Mouse (Mus musculus) yolk sac, embryonic 10.5 days (tissue): Measurements from ENCODE around the gene Tatdn2.
"Not testable (repeated sequence)": the region's sequence is repeated elsewhere in the genome, so short reads cannot be mapped to it uniquely, and the experiment has no call there.

Source experiments
- DNase-seq: peaks from one replicate; pipeline ENCODE4 v3.0.0-alpha.2; 2017; ENCODE audit warnings: low spot score

The Tatdn2 gene

DNA sequence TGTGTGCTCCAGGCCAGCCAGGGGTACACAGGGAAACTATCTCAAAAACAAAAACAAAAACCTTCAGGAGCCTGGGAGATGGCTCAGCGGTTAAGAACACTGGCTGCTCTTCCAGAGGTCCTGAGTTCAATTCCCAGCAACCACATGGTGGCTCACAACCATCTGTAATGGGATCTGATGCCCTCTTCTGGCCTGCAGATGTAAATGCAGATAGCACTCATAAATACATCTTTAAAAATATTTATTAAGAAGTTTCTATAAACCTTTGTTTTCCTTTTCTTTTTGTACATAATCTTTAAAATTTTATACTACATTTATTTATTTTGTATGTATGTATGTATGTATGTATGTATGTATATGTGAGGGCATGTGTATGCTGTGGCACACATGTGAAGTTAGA, 24.8 kb upstream of the Tatdn2 start:
- not testable (repeated sequence) for DNase-seq

DNA sequence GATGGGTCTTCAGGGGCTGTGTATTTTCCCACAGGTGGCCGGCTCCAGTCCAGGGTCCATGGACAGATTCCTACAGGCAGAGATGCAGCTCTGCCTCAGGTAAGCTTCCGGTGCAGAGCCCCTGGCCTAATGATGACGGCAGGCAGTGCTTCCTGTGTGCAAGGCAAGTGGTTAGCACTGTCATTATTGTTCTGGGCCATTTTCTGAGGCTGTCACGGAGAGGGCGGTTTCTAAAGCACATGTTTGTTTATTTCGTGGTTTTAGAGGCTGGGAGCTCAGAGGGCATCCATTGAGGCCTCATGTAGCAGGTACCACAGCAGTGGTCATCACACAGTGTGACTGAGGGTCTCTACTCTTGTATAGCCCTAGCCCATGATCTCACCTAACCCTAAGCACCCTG, 23.9 kb upstream of the Tatdn2 start:
- no peak for DNase-seq

- DNase-seq: no peak
Observed at GRCm38 (mm10) chr6:113675234-113675633, 21.6 kb upstream of the Tatdn2 start.

GRCm38 (mm10) chr6:113675991-113676390, 20.9 kb upstream of the Tatdn2 start:
- no peak for DNase-seq

DNA sequence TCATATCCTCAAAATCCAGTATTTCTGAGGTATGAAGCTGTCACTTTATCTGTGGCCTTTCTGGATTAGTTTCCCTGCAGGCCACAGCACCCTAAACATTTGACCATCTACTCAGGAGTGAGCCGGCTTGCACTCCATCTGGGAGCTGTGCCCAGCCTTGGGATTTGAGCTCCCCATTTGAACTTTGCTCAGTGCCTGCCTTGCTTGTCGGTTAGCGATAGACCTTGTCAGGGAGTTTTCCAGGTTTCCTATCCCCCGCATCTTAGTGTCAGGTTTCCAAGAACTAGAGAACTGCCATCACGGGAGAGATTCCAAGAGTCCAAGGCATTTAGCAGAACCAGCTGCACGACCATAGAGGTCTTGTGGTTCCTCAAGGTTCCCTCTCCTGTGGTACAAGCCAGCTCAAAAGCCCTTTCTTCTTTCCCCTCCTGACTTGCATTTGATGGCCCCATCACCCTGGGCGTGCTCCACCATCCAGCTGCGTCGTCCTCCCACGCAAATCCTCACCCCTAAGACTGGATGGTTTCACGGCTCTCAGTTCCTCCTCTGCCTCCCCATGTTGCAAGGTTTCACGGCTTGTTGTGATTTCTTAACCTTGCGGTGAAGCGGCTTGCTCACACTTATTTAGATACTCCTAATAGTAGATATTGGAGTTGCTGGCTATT, 19.6 kb upstream of the Tatdn2 start:
- peak; percentile 57 for DNase-seq

- DNase-seq: no peak
Observed at GRCm38 (mm10) chr6:113678246-113679012, 18.4 kb upstream of the Tatdn2 start.

GRCm38 (mm10) chr6:113679993-113680566, 16.8 kb upstream of the Tatdn2 start:
- DNase-seq: peak; percentile 48

- DNase-seq: peak; percentile 77
Observed at GRCm38 (mm10) chr6:113681271-113681670, 15.6 kb upstream of the Tatdn2 start.

- DNase-seq: no peak
Observed at GRCm38 (mm10) chr6:113683081-113683825, 13.6 kb upstream of the Tatdn2 start.

GRCm38 (mm10) chr6:113686551-113687125, 10.2 kb upstream of the Tatdn2 start:
- DNase-seq: no peak

DNA sequence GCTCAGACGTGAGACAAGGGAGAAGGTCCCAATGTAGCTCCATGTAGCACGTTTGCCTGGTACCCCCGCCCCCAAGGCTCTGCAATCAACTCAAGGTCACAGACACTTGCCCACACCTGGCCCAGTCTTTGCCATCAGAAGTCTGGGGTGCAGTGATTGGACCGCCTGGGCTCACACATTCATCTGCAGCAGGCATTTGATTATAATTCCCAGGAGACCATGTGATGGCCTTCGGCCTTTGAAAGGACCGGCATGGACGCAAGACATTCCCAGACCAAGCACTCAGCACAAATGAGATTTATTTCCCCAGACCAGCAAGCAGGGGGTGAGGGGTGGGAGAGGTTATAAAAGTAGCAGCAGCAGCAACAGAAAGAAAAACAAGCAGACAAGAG, 6.8 kb upstream of the Tatdn2 start:
- peak; percentile 92 for DNase-seq

- peak; percentile 98 for DNase-seq
Observed at GRCm38 (mm10) chr6:113690400-113691083, 6.3 kb upstream of the Tatdn2 start.

DNA sequence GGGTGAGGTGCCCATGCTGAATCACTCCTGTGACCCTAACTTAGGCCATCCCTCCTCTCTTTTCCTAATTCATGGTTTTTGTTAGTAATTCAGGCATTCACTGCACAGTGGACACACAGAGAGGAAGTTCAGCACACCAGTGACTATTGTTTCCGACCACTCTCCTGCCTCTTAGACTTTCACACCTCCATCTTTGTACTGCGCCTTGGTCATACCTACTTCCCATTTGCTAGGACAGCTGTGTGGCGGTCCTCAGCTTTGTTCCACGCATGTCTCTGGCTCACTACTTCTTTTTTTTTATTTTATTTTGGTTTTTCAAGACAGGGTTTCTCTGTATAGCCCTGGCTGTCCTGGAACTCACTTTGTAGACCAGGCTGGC, 5.8 kb upstream of the Tatdn2 start:
- DNase-seq: peak; percentile 49

GRCm38 (mm10) chr6:113692661-113693133, 4.2 kb upstream of the Tatdn2 start:
- no peak for DNase-seq

GRCm38 (mm10) chr6:113693377-113693776, 3.5 kb upstream of the Tatdn2 start:
- DNase-seq: no peak

- DNase-seq: no peak
Observed at GRCm38 (mm10) chr6:113695203-113695602, 1.6 kb upstream of the Tatdn2 start.

- peak; percentile 40 for DNase-seq
Observed at GRCm38 (mm10) chr6:113695766-113696355, 989 bp upstream of the Tatdn2 start.

DNA sequence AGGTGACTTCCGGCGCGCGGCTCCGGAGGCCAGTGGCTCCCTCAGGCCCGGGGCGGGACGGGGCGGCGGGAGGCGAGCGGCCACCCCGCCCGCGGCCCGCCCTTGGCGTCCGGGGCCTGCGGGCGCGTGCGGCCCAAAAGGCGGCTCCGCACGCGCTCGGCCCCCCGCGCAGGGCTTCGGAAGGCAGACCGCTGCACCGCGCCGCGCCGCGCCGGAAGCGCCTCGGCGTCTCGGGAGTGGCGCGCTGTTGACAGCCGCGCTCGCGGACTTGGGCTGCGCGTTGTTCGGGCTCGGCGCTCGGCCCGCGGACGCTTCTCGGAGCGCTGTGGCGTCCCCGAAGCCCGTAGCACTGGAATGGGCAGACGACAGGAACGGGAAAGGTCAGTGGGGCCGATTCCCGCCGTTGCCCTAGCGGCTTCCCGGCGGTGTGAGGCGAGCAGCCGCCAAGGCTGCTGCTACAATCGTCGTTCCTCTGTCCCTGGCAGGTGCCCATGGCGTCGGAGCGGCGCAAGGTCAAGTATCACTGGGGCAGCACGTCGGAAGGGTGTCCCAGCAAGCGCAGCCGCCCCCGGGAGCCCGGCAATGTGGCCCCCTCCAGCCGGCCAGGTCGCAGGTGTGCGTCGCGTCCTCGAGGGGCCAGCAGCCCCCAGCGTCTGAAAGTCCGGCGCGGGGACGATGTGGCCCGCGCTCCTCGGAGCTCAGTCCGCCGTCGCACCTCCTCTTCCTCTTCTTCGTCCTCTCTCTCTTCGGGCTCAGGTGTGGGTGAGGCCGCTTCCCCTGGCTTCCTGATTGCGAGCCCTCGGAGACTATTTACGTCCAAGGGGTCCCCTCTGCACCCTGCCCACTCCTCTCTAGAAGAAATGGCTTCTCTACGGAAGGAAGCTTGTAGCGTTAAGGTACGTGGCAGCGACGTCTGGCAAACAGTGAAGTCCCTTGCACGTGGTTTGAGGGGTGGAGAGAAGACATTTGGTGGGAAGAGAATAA, 664 bp downstream of the Tatdn2 start:
- DNase-seq: no peak

DNA sequence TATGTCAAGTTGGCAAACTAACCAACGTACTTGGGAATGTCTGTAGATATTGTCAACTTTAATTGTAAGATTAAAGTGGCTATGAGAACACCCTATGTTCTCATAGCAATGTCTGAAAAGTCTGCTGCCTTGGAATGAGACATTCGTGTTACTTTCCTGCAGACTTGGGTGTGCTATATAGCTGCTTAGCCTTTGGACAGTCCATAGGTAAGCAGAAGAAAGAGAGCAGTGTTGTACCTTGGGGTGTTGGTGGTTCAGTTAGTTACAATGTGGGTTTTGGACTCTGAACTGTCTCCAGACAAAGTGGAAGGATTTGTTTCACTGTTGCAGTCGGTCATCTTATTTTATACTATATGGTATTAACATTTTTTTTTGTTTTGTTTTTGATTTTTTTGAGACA, 15.9 kb downstream of the Tatdn2 start:
- no peak for DNase-seq

- DNase-seq: not testable (repeated sequence)
Observed at GRCm38 (mm10) chr6:113713389-113713788, 16.5 kb downstream of the Tatdn2 start.
